Mouse (Mus musculus): ENCODE results near the gene Plagl2. TPM values are rescaled to one million over a fixed set of nuclear protein-coding genes. Genes with fewer than 3 reads are reported as not detected.

Plagl2 gene
- polyA plus RNA-seq, 1 experiment: 4.4 TPM

DNA sequence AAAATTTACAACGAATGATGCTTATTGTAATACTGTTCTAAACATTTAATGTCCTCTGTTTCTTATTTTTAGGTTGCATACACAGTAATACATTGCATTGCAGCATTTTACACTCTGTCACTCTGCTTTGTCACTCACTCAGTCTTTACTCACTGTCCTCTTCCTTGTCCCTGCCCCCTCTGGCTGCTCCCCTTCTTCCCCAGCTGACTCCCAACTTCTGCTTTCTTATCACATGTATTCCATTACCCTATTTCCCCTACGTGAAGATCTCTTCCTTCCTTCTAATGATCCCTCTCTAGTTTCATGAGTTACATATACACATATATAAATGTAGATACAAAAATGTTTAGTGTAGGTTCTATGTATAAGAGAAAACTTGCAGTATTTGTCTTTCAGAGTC, 42.1 kb downstream of the Plagl2 start:
- no peak for DNase-seq (ENCODE audit: extremely low spot score in 1 of 2, low spot score in 1 of 2)

DNA sequence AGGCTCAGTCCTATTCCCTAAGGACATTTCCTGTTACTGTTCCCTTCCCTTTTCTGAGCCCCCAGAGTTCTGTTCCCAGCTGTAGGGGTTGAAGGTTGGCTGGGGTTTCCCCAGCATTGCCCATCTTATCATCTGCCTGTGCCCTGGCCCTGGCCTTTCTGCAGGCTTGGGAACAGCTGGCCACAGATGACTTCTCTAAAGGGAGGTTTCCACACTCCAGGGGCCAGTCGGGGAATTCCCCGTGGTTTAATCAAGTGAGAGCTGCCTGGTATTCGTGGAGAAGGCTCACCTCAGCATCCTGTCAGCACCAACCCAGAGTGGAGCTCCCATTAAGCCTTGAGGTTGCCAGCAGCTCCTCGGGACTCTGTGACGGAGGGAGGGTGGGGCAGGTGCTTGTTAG, 42.7 kb downstream of the Plagl2 start:
- DNase-seq (ENCODE audit: extremely low spot score in 1 of 2, low spot score in 1 of 2): no peak

DNA sequence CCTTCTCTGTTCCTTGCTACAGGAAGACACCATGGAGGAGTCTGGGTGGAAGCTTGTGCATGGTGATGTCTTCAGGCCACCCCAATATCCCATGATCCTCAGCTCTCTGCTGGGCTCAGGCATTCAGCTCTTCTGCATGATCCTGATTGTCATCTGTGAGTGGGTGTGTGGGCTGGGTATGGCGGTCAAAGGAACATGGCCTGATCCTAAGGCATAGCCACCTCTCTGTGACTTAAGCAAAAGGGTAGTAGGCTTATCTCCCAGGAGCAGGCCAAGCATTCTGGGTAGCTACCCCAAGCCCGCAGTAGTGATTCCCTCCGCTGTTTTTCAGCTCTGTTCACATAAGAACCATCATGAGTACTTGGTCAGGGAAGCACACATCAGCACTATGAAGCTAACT, 47.0 kb downstream of the Plagl2 start:
- no peak for DNase-seq (ENCODE audit: extremely low spot score in 1 of 2, low spot score in 1 of 2)

DNA sequence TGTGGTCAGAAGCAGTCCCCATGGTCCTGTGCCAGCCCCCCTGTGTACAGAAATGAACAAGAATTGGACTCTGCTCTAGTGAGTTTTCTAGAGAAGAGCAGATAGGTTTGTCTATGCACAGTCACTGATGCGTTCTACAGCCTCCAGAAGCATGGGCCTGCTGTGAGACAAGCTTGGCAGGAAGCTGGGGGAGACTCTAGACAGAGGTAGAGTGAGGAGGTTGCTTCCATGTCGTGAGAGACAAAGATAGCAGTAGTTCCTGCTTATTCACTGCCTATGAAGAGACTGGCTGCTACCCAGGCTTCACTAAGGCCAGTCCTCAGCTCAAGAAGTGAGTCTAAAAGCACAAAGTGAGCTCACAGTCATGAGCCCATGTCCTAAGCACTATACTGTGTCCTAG, 50.0 kb downstream of the Plagl2 start:
- DNase-seq (ENCODE audit: extremely low spot score in 1 of 2, low spot score in 1 of 2): peak in 1 of 2 experiments; percentile 16

DNA sequence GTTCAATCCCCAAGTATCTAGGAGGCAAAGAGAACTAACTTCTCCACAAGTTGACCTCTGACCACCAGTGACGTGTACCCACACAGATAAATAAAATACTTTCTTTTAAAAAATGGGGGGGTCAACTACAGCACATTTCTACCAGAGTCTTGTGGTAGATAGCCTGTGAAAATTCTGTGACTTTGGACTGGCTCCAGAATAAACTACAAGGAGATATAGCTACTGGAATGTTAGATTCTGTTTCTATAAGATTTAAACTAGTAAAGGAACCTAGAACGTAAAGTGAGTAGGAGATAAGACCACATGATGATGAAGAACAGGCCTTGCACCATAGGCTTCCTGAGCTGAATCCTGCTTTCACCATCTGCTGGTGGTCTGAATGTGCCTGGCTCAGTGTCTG, 53.4 kb downstream of the Plagl2 start:
- no peak for DNase-seq (ENCODE audit: extremely low spot score in 1 of 2, low spot score in 1 of 2)

DNA sequence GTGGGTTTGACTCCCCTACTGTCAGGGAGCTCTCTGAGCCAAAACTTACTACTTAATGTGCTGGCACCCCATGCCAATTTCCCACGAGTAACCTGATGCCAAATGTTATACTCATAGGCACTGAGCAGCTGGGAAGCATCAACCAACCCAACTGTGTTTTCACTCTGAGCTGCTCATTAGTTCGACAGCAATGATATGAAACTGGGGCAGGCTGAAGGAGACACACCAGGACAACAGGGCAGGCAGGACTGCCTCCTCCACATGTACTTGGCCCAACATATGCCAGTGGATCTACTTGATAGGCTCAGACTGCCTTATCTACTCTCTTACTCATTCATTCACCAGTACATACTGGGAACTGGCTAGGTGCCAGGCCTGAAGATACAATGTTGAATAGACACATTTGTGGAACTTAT, 55.0 kb downstream of the Plagl2 start:
- peak; percentile 10 to 35 for DNase-seq (ENCODE audit: extremely low spot score in 1 of 2, low spot score in 1 of 2)

DNA sequence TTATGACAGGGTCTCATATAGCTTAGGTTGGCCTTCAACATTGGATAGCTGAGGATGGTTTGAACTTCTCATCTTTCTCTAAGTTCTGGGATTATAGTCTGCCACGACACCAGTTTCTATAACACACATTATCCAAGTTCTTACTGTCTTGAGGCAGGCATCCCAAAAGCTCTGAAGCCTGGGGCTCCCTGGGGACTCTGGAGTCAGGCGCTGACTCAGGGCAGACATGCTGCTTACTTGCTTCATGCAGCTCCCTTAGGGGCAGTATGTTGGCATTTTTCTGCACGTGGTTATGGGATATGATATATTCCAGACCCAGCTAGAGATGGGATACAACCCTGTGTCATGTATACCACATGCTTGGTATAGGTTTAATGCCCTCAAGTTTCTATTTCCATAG, 61.3 kb downstream of the Plagl2 start:
- no peak for DNase-seq (ENCODE audit: extremely low spot score in 1 of 2, low spot score in 1 of 2)

DNA sequence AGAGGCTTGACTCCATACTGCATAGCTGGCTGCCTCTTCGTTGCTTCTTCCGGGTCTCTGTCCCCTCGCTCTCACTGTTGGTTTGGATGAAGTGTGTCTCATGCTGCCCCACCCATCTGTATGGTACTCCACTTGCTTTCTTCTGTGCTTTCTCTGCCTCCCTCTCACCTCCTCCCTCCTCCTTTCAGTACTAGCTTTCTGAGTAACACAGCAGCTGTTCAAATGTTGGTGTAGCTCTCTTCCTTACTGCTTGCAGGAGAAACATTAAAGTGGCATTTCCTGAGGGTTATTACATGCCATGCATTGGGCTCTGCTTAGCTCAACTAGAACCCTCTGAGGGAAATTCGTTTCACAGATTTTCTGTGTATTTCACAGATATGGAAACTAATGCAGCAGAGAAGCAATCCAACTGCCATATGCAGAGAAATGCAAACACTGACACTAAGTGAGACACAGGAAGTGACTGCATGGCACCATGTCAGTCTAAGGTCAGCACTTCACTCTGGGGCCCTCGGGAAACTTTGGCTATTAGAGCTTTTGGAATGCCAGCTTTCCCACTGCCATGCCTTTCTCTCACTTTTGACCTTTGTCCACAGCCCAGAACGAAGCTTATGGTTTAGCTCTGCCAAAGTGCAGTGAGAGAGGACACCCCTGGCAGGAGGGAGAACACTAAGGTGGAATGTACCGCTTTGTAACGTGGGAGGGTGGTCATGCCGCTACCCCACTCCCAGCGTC, 61.9 kb downstream of the Plagl2 start:
- DNase-seq (ENCODE audit: extremely low spot score in 1 of 2, low spot score in 1 of 2): peak; percentile 29 to 58

Other genes with a start within 250 kb of the Plagl2 start
- gene Pdrg1, start 226.0 kb downstream of the Plagl2 start, polyA plus RNA-seq (2012; rRNA removed): 86.3 and 86.6 TPM in 2 replicates
- gene Xkr7, start 209.6 kb downstream of the Plagl2 start, polyA plus RNA-seq (2012; rRNA removed): 1.5 and 1.8 TPM in 2 replicates
- 12.2 and 16.4 TPM in 2 replicates for gene Ccm2l, start 175.5 kb downstream of the Plagl2 start, polyA plus RNA-seq (2012; rRNA removed)
- 2.2 and 2.9 TPM in 2 replicates for gene Hck, start 133.0 kb downstream of the Plagl2 start, polyA plus RNA-seq (2012; rRNA removed)
- 69.2 and 70.6 TPM in 2 replicates for gene Tm9sf4, start 80.1 kb downstream of the Plagl2 start, polyA plus RNA-seq (2012; rRNA removed)
- gene Tspyl3, start 16.0 kb downstream of the Plagl2 start, polyA plus RNA-seq (2012; rRNA removed): 23.4 and 24.8 TPM in 2 replicates
- gene Pofut1, start 107 bp upstream of the Plagl2 start, polyA plus RNA-seq (2012; rRNA removed): 16.1 and 19.0 TPM in 2 replicates
- 32.5 and 34.7 TPM in 2 replicates for gene Kif3b, start 50.0 kb upstream of the Plagl2 start, polyA plus RNA-seq (2012; rRNA removed)
- 21.4 and 23.1 TPM in 2 replicates for gene Asxl1, start 104.4 kb upstream of the Plagl2 start, polyA plus RNA-seq (2012; rRNA removed)

Measured in frontal cortex, adult 2 months (tissue).